Mouse (Mus musculus): Measurements from ENCODE around the gene Tgm2. TPM values are rescaled to one million over a fixed set of nuclear protein-coding genes. Genes with fewer than 3 reads are reported as not detected.

The Tgm2 gene
- polyA plus RNA-seq, 1 experiment from 2014 or later, result 123 TPM

DNA sequence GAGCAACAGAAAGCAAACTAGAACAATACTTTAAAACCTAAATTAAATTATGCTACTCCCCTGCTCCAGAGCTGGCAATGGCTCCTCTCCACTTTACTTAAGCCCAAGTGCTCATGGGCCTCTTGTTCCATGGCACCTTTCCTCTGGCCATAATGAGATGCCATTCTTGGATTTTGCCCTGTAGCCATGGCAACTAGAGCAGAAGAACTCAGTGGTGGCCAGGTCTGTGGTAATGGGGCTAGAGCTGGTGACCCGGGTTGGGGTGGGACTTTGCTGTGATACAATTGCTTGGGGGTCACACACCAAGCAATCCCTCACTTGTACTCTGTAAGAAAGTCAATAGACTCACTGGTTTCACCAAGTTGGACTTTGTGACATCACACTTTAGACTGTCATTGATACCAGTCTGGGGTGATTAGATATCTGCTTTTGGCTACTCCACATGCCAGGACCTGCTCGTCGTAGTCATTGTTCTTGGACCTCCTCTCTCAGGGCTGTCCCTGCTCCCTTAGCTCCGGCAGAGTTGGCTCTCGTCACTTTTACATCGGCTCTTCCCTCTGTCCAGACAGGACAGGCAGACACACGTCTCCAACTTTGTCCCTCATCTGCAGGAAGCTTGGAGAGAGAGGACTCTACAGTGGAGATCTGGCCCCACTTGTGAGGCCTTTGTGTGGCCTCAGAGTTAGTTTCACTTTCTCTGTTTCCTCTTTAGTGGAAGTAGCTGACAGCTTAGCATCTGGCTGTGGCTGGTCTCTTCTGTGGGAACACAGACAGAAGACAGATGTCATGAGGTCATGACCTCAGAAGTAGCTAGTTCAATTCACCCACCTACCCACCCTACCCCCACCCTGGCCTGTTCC lies 13.4 kb upstream of the Tgm2 start:
- Histone ChIP-seq H3K36me3 (ENCODE audit: control insufficient read depth, insufficient read depth, low read length) (no peaks in the 10 kb centered on the region), H3K4me2 (ENCODE audit: low read depth, low read length) (peak overlapping the region; percentile 38), H3K4me1 (ENCODE audit: control insufficient read depth, insufficient read depth, low read length) (peaks cover 19% of the 10 kb centered on the region), H3K27me3 (ENCODE audit: control insufficient read depth, insufficient read depth, low read length) (no peaks in the 10 kb centered on the region), H3K9ac (ENCODE audit: low read length) (peak overlapping the region; percentile 62), H3K27ac (ENCODE audit: low read length) (peak overlapping the region; percentile 82), H3K4me3 (replicated peaks; ENCODE audit: low read length) (0 out of 2 replicates have a peak overlapping the region, but pooled peaks have one; percentile 6), H3K9me3 (replicated peaks; ENCODE audit: control insufficient read depth, low read length) (no peaks in the 10 kb centered on the region)
- 35% methylated on average over 7 of the region's 7 CpGs for WGBS
- peak; percentile 56 for ATAC-seq (ENCODE audit: insufficient read depth, low FRiP score)

GRCm38 (mm10) chr2:158157654-158158053 lies 11.4 kb upstream of the Tgm2 start:
- Histone ChIP-seq H3K4me1 (ENCODE audit: control insufficient read depth, insufficient read depth, low read length) (peaks cover 37% of the 10 kb centered on the region), H3K9ac (ENCODE audit: low read length) (no peak overlapping the region)
- 72% methylated on average over 8 of the region's 8 CpGs for WGBS

GRCm38 (mm10) chr2:158156487-158156886 lies 10.3 kb upstream of the Tgm2 start:
- 73% methylated on average over 9 of the region's 9 CpGs for WGBS

More at GRCm38 (mm10) chr2:158157654-158158053, 11.4 kb upstream of the Tgm2 start:
- Histone ChIP-seq H3K27ac (ENCODE audit: low read length) (no peak overlapping the region), H3K27me3 (ENCODE audit: control insufficient read depth, insufficient read depth, low read length) (no peaks in the 10 kb centered on the region), H3K4me2 (ENCODE audit: low read depth, low read length) (no peak overlapping the region), H3K9me3 (replicated peaks; ENCODE audit: control insufficient read depth, low read length) (no peaks in the 10 kb centered on the region), H3K4me3 (replicated peaks; ENCODE audit: low read length) (no peak overlapping the region), H3K36me3 (ENCODE audit: control insufficient read depth, insufficient read depth, low read length) (no peaks in the 10 kb centered on the region)
- ATAC-seq (ENCODE audit: insufficient read depth, low FRiP score), result no peak

DNA sequence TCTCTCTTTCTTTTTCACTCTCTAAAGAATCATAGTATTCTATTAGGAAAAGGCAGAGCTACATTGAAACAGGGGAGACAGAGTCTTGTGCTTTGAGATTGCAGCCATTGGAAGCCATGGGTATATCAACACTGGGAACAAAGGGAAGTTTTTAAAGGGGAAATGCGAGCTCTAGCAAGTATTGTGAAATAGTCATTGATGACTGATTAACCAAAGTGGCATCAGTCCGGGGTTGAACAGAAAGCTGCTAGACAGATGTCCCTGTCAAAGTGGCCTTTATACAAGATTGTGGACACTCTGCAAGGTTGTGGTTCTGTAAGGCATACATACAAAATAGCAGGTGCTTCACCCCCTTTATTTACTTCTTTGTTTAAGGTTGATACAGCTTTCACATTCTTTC lies 9.4 kb upstream of the Tgm2 start:
- ATAC-seq (ENCODE audit: insufficient read depth, low FRiP score), result no peak
- Histone ChIP-seq H3K36me3 (ENCODE audit: control insufficient read depth, insufficient read depth, low read length) (no peaks in the 10 kb centered on the region), H3K9ac (ENCODE audit: low read length) (no peak overlapping the region), H3K4me1 (ENCODE audit: control insufficient read depth, insufficient read depth, low read length) (peaks cover 35% of the 10 kb centered on the region), H3K4me2 (ENCODE audit: low read depth, low read length) (no peak overlapping the region), H3K27ac (ENCODE audit: low read length) (no peak overlapping the region), H3K4me3 (replicated peaks; ENCODE audit: low read length) (no peak overlapping the region), H3K27me3 (ENCODE audit: control insufficient read depth, insufficient read depth, low read length) (no peaks in the 10 kb centered on the region), H3K9me3 (replicated peaks; ENCODE audit: control insufficient read depth, low read length) (no peaks in the 10 kb centered on the region; the same call in 1 of the 2 replicates)
- 51% methylated on average over 2 of the region's 2 CpGs for WGBS

More at GRCm38 (mm10) chr2:158156487-158156886, 10.3 kb upstream of the Tgm2 start:
- Histone ChIP-seq H3K27ac (ENCODE audit: low read length) (no peak overlapping the region), H3K4me3 (replicated peaks; ENCODE audit: low read length) (no peak overlapping the region), H3K27me3 (ENCODE audit: control insufficient read depth, insufficient read depth, low read length) (no peaks in the 10 kb centered on the region), H3K4me2 (ENCODE audit: low read depth, low read length) (no peak overlapping the region), H3K9me3 (replicated peaks; ENCODE audit: control insufficient read depth, low read length) (no peaks in the 10 kb centered on the region), H3K36me3 (ENCODE audit: control insufficient read depth, insufficient read depth, low read length) (no peaks in the 10 kb centered on the region), H3K9ac (ENCODE audit: low read length) (no peak overlapping the region), H3K4me1 (ENCODE audit: control insufficient read depth, insufficient read depth, low read length) (peaks cover 38% of the 10 kb centered on the region)
- no peak for ATAC-seq (ENCODE audit: insufficient read depth, low FRiP score)

- peaks cover 33% of the 10 kb centered on the region for H3K4me1 ChIP-seq (ENCODE audit: control insufficient read depth, insufficient read depth, low read length)
- H3K4me3 ChIP-seq (replicated peaks; ENCODE audit: low read length), result no peak overlapping the region
- H3K9me3 ChIP-seq (replicated peaks; ENCODE audit: control insufficient read depth, low read length), result no peaks in the 10 kb centered on the region; the same call in 1 of the 2 replicates
- 83% methylated on average over 7 of the region's 7 CpGs for WGBS
- H3K36me3 ChIP-seq (ENCODE audit: control insufficient read depth, insufficient read depth, low read length), result no peaks in the 10 kb centered on the region
- H3K4me2 ChIP-seq (ENCODE audit: low read depth, low read length), result no peak overlapping the region
- no peak overlapping the region for H3K27ac ChIP-seq (ENCODE audit: low read length)
- no peaks in the 10 kb centered on the region for H3K27me3 ChIP-seq (ENCODE audit: control insufficient read depth, insufficient read depth, low read length)
- H3K9ac ChIP-seq (ENCODE audit: low read length), result no peak overlapping the region
- ATAC-seq (ENCODE audit: insufficient read depth, low FRiP score), result no peak
These were observed 8.9 kb upstream of the Tgm2 start for GRCm38 (mm10) chr2:158155101-158155500.

GRCm38 (mm10) chr2:158154641-158155040 lies 8.4 kb upstream of the Tgm2 start:
- Histone ChIP-seq H3K4me3 (replicated peaks; ENCODE audit: low read length) (no peak overlapping the region), H3K9ac (ENCODE audit: low read length) (no peak overlapping the region), H3K9me3 (replicated peaks; ENCODE audit: control insufficient read depth, low read length) (no peaks in the 10 kb centered on the region; the same call in 1 of the 2 replicates), H3K27ac (ENCODE audit: low read length) (peak overlapping the region; percentile 78; the same call in 1 of the 2 replicates), H3K4me1 (ENCODE audit: control insufficient read depth, insufficient read depth, low read length) (peaks cover 29% of the 10 kb centered on the region), H3K36me3 (ENCODE audit: control insufficient read depth, insufficient read depth, low read length) (no peaks in the 10 kb centered on the region), H3K27me3 (ENCODE audit: control insufficient read depth, insufficient read depth, low read length) (no peaks in the 10 kb centered on the region), H3K4me2 (ENCODE audit: low read depth, low read length) (0 out of 2 replicates have a peak overlapping the region, but pooled peaks have one; percentile 68)
- WGBS, result 54% methylated on average over 8 of the region's 8 CpGs
- peak; percentile 34; the same call in 1 of the 2 replicates for ATAC-seq (ENCODE audit: insufficient read depth, low FRiP score)

DNA sequence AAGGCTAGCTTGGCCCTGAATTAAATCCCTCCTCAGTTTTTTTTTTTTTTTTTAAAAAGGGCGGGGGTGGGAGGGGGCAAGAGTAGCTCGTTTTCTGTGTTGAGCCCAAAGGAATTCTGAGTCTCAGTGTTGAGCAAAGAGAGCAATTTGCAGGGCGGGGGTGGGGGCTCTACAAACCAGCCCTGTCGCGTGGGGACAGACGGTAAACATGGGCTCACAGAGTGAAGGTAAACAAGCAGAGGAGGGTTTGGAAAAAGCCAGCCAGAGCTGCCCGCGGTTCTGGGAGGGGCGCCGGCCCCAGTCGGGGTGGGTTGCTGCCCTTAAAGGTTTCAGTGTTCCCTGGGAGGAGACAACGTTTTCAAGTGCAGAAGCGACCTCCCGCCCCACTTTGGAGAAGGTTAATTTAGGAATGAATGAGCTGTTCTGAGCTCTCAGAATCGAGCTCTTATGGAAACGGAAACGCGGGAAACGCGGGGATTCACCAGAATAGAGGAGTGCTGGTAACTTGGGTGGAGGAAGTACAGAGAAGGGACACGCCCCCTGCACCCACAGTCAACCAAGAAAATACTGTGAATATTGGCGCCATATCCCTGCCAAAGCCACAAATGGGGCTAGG lies 7.6 kb upstream of the Tgm2 start:
- Histone ChIP-seq H3K27me3 (ENCODE audit: control insufficient read depth, insufficient read depth, low read length) (no peaks in the 10 kb centered on the region), H3K4me2 (ENCODE audit: low read depth, low read length) (peak overlapping the region; percentile 68), H3K4me3 (replicated peaks; ENCODE audit: low read length) (peak overlapping the region; percentile 44), H3K36me3 (ENCODE audit: control insufficient read depth, insufficient read depth, low read length) (no peaks in the 10 kb centered on the region), H3K4me1 (ENCODE audit: control insufficient read depth, insufficient read depth, low read length) (peaks cover 29% of the 10 kb centered on the region), H3K27ac (ENCODE audit: low read length) (peak overlapping the region; percentile 78), H3K9me3 (replicated peaks; ENCODE audit: control insufficient read depth, low read length) (no peaks in the 10 kb centered on the region; the same call in 1 of the 2 replicates), H3K9ac (ENCODE audit: low read length) (peak overlapping the region; percentile 67)
- WGBS, result 2% methylated on average over 22 of the region's 22 CpGs
- ATAC-seq (ENCODE audit: insufficient read depth, low FRiP score), result peak; percentile 53

DNA sequence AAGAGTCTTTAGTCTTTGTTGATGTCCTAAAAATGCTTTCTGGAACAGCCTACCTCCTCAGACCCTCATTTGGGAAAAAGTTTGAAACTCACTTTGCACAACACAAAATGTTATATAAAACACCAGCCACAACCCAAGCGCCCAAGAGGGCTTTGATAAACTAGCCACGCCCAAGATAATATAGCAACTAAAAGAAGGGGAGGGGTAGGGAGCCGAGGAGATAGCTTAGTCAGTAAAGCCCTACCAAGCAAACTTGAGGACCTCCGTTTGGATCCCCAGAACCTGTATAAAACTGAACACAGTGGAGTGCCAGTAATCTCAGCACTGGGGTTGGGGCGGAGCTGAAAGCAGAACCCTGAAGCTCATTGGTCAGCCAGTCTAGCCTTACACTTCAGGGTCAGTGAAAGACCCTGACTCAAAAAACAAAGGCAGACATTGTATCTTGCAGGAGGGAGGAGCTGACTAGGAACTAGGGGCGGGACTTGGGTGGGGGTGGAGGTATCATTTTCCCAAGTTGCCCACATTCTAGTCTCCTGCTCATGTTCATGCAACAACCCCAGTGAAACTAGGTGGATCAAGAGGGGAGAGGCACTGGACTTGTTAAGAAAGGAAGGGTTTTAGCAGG lies 6.6 kb upstream of the Tgm2 start:
- ATAC-seq (ENCODE audit: insufficient read depth, low FRiP score), result 0 out of 2 replicates have a peak, but pooled peaks have one; percentile 15
- 0 out of 2 replicates have a peak overlapping the region, but pooled peaks have one; percentile 78 for H3K27ac ChIP-seq (ENCODE audit: low read length)
- no peaks in the 10 kb centered on the region; the same call in 1 of the 2 replicates for H3K9me3 ChIP-seq (replicated peaks; ENCODE audit: control insufficient read depth, low read length)
- H3K4me1 ChIP-seq (ENCODE audit: control insufficient read depth, insufficient read depth, low read length), result peaks cover 29% of the 10 kb centered on the region
- peak overlapping the region; percentile 68; the same call in 1 of the 2 replicates for H3K4me2 ChIP-seq (ENCODE audit: low read depth, low read length)
- no peaks in the 10 kb centered on the region for H3K36me3 ChIP-seq (ENCODE audit: control insufficient read depth, insufficient read depth, low read length)
- 47% methylated on average over 6 of the region's 6 CpGs for WGBS
- no peaks in the 10 kb centered on the region for H3K27me3 ChIP-seq (ENCODE audit: control insufficient read depth, insufficient read depth, low read length)
- H3K9ac ChIP-seq (ENCODE audit: low read length), result no peak overlapping the region
- H3K4me3 ChIP-seq (replicated peaks; ENCODE audit: low read length), result no peak overlapping the region

All from stomach, embryonic 16.5 days (tissue).